Mouse (Mus musculus): ENCODE measurements around the gene Klk6.
A peak's percentile ranks its signal among the peaks of the same experiment; 100 is the strongest.

Klk6 gene

GRCm38 (mm10) chr7:43821581-43821980, 2.7 kb upstream of the Klk6 start:
- no peak for DNase-seq (ENCODE audit: low spot score)

DNA sequence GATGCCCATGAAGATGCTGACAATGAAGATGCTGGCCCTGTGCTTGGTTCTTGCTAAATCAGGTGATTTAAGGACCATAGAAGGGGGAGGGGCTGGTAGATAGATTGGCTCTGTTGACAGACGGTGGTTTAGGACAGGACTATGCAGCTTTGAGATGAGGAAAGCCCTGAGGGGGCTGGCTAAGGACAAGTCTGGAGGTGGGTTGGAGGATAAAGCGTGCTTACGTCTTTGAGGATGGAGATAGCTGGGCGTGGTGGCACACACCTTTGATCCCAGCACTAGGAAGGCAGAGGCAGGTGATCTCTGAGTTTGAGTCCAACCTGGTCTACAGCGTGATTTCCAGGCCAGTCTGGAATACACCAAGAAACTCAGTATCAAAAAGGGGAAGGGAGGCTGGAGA, 1.8 kb downstream of the Klk6 start:
- DNase-seq (ENCODE audit: low spot score), result no peak

DNA sequence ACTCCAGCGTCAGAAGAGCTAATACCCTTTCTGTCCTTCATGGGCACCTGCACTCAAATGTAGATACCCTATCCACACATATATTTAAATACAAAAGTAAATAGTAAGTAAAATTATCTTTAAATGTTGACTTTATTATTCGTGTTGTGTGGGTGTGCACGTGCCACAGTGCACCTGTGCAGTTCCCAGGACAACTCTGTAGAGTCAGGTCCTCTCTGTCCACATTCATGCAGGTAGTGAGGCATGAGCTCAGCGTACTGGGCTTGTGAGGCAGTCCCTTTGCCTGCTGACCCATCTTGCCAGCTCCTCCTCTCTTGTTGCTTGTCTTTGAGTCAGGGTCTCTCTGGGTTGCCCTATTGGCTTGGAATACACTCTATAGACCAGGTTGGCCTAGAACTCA, 3.4 kb downstream of the Klk6 start:
- no peak for DNase-seq (ENCODE audit: low spot score)

DNA sequence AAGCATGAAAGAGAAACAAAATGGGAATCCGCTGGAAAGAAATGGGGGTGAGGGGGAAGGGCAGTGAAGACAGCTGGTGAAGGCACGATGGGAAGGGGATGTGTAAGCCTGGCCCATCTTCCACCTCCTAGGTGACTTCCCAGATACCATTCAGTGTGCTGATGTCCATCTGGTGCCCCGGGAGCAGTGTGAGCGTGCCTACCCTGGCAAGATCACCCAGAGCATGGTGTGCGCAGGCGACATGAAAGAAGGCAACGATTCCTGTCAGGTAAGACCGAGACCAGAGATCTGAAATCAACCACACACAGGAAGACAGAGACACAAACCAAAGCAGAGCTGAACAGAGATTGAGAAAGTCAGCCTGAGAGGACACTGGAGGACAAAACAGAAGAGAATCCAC, 4.7 kb downstream of the Klk6 start:
- DNase-seq (ENCODE audit: low spot score), result no peak

- DNase-seq (ENCODE audit: low spot score), result no peak
Observed at GRCm38 (mm10) chr7:43841701-43842100, 17.4 kb downstream of the Klk6 start, which contains the start of gene Klk5. Klk5 (plus strand) TSS chr7:43841971.

DNA sequence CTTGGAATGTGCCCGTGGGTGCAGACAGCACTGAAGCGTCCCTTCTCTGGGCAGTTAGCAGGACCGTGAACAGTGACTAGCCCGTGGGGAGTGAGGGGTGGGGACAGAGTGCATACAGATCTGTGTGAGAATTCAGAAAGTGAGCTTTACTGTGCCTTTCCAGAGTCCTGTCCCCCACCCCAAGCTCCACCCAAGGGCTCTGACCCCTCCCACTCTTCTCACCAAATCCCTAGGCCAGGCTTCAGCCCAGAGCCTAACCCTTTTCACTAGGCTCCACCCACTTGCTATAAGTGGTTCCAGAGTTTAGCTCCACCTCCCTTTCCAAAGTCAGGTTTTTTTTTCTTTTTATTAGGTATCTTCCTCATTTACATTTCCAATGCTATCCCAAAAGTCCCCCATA, 19.5 kb downstream of the Klk6 start:
- no peak for DNase-seq (ENCODE audit: low spot score)

- no peak for DNase-seq (ENCODE audit: low spot score)
Observed at GRCm38 (mm10) chr7:43851616-43852015, 27.3 kb downstream of the Klk6 start.

DNA sequence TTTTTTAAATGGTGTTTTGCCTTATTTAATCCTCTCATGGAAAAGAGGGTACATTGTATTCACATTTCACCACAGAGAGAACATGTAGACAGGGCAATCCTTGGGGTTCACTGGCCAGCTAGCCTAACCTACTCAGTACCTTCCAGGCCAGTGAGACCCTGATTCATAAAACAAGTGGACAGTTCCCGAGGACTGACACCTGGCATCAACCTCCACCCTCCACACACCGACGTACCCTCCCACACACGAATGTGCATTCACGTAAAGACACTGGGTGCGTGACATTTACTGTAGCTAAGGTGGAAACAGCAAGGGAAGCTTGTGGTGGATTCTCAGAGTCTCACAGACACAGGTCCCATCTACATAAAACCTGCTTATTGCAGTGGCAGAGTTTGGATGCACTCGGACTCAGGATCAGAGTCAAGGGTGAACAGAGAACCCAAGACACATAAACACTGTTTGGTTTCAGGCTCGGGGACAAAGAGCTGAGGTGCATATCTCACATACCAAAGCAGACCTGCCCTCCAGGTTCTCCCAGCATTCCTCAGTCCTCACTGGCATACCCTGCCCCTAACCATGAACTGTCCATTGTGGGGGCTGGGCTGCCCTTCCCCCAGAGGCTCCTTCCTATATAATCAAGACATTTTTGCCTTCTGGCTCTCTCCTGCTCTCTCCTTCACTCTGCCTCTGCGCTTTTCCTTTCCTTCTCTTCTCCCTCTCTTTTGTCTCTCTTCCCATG, 30.5 kb downstream of the Klk6 start:
- DNase-seq (ENCODE audit: low spot score), result no peak

DNA sequence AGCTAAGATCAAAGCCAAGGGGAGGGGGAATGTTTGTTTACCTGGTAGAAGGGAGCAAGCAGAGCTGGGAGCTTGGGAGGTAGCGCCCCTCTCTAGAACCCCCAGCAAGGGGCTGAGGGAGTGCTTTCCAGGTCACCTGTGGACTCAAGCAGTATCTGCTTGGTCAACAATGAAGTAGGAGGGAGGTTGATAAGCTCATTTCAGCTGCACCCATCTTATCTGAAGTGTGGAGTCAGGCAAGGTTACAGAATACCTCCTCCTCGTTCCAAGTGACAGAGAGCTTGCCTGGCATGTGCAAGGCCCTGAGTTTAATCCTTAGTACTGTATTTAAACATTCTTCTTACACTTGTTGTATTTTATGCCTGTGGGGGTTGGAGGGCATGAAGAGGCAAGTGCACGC, 31.4 kb downstream of the Klk6 start:
- DNase-seq (ENCODE audit: low spot score), result no peak

DNA sequence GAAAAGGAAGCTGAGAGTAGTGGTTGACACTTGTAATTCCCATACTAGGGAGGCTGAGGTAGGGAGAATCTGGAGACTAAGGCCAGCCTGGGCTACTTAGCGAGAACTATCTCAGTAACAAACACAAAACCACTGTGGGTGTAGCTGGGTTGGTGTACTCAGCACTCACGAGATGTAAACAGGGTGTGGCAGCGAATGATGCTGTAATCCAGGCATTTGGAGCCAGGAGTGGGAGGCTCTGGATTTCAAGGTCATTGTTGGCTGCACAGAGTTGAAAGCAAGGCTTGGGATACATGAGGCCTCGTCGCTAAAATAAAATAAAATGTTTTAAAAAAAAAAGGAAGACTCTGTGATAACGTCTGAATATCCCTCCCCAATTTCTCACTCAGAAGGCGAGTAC, 32.0 kb downstream of the Klk6 start:
- DNase-seq (ENCODE audit: low spot score), result no peak

- DNase-seq (ENCODE audit: low spot score), result no peak
Observed at GRCm38 (mm10) chr7:43857501-43857900, 33.2 kb downstream of the Klk6 start.

DNA sequence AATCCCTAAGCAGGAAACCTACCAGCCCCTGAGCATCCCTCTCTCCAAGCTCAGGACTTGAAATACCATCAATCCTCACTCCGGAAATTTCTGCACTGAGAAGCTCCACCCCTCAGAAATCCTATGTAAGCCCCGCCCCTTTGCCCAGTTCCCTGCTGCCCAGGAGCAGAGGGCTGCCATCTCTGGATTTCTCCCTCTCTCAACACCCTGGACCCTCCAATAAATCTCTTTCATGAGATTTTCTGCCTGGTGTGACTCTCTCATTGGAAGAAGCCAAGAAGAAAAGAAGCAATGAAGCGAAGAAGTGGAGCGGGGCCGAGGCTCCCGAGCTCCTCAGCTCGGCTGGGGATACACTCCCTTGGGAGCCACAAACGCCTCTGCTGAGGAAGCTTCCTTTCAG, 36.1 kb downstream of the Klk6 start:
- DNase-seq (ENCODE audit: low spot score), result no peak

DNA sequence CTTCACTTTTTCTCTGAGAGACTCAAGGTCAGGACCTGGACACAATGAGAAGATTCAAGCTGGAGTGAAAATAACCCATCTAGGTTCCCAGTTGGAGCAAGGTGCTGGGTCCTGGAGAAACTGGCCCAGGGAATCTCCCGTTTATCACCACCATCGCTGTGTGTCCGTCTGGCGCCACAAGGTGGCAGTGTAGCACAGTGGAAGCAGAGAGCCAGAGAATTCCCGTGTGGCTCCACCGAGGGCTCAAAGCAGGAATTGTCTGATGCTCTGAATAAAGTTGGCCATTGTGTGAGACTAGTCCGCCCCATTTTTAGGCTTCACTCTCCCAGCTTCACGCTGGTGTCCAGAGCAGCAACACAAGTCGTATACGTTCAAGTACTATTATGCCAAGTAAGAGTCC, 48.9 kb downstream of the Klk6 start:
- peak; percentile 39 for DNase-seq (ENCODE audit: low spot score)

DNA sequence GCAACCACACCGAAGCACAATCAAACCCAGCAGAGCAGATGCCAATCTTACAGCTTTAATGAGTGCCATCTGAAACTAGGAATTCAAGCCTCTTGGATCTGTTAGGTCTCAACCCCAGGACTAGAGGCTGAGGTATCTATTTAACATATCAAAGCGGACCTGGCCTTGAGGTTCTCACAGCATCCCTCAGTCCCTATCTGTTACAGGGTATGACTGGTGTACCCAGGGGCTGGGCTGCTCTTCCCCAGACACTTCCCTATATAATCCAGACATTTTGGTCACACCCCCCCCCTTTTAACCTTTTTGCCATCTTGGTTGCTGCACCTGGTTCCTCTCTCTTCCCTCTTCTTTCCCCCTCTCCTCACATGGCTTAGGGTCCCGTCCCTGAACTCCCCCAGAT, 49.4 kb downstream of the Klk6 start:
- no peak for DNase-seq (ENCODE audit: low spot score)

- no peak for DNase-seq (ENCODE audit: low spot score)
Observed at GRCm38 (mm10) chr7:43874868-43875375, 50.6 kb downstream of the Klk6 start.

DNA sequence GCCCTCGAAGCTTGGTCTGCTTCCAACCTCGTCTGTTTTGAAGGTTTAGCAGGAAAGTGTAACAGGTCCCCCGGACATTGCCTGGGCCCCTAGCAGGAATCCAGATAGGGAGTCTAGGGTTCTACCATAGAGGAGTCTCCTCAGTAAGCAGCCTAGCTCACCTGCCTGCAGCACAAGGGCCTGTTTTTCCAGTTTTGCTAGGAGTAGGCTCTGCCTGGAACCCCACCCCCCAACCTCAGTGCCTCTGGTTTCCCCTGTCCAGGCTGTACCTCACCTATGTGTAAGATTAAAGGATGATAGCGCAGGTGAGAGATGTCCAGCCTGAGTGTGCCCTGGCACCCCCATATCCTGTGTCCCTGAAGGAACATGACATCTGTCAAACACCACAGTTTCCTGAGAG, 52.1 kb downstream of the Klk6 start:
- no peak for DNase-seq (ENCODE audit: low spot score)

GRCm38 (mm10) chr7:43878281-43878680, 54.0 kb downstream of the Klk6 start:
- no peak for DNase-seq (ENCODE audit: low spot score)

DNA sequence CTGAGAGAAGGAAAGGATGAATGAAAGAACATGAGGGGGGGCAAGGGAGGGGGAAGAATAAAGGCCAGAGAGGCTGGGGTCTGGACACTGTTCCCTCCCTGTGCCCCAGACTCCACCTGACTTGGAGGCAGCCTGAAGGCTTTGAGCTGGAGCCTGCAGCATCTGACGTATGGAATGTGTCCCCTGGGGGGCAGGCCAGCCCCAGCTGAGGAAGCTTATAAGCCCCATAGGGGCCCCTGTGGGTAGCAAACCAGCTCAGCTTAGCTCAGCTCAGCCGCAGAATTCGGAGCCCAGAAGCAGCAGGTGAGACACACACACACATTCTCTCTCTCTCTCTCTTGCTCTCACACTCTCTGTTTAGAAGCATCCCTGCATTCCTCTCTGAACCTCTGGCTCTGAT, 56.6 kb downstream of the Klk6 start, which contains the start of gene Klk4:
TSS of gene Klk4 (plus strand) at position 249 of the 400 bp plus-strand sequence.
- no peak for DNase-seq (ENCODE audit: low spot score)

All from ovary, postnatal 14 days (tissue).